Mouse (Mus musculus) hindbrain, embryonic 10.5 days (tissue): ENCODE measurements around the gene Kcnmb4. TPM values are rescaled to one million over a fixed set of nuclear protein-coding genes. Genes with fewer than 3 reads are reported as not detected.

Source experiments
- DNase-seq: peaks from one replicate; pipeline ENCODE4 v3.0.0-alpha.2; 2017; ENCODE audit warnings: low spot score
- H3K27ac ChIP-seq: fragments of 300-500 bp; sonication (generic); 2 replicates; pipeline ENCODE4 v1.5.1; 2016; ENCODE audit warnings: mild to moderate bottlenecking, moderate library complexity
- H3K27me3 ChIP-seq: fragments of 300-500 bp; sonication (generic); 2 replicates; pipeline ENCODE4 v1.6.1; 2016; ENCODE audit warnings: mild to moderate bottlenecking; ENCODE audit not compliant: poor library complexity, insufficient read depth, severe bottlenecking
- H3K36me3 ChIP-seq: fragments of 300-500 bp; sonication (generic); 2 replicates; pipeline ENCODE4 v1.6.1; 2016; ENCODE audit warnings: mild to moderate bottlenecking, moderate library complexity
- H3K4me1 ChIP-seq: fragments of 300-500 bp; sonication (generic); replicated peaks from 2 replicates; pipeline ENCODE4 v1.6.1; 2016; ENCODE audit warnings: mild to moderate bottlenecking
- H3K4me3 ChIP-seq: fragments of 300-500 bp; sonication (generic); 2 replicates; pipeline ENCODE4 v1.5.1; 2016; ENCODE audit warnings: mild to moderate bottlenecking, moderate library complexity
- H3K9me3 ChIP-seq: fragments of 300-500 bp; sonication (generic); 2 replicates; pipeline ENCODE4 v1.6.1; 2016; ENCODE audit warnings: mild to moderate bottlenecking, moderate library complexity
- WGBS: fragments of 180-500 bp; shearing (Covaris S2); methylation state at CpG from one replicate; pipeline ENCODE4 v1.1.7; 2016; 5-methylcytosine and 5-hydroxymethylcytosine counted together
- polyA plus RNA-seq: library from polyadenylated mRNA; unstranded; fragments of >200 nt; fragmentation: Nextera tagmentation; extraction: Ambion mirVana; gene quantifications from 2 replicates; pipeline ENCODE4 v1.2.1, GENCODE M21; 2016

Kcnmb4 gene
- polyA plus RNA-seq, 1 experiment from 2014 or later, result 12.9 TPM

DNA sequence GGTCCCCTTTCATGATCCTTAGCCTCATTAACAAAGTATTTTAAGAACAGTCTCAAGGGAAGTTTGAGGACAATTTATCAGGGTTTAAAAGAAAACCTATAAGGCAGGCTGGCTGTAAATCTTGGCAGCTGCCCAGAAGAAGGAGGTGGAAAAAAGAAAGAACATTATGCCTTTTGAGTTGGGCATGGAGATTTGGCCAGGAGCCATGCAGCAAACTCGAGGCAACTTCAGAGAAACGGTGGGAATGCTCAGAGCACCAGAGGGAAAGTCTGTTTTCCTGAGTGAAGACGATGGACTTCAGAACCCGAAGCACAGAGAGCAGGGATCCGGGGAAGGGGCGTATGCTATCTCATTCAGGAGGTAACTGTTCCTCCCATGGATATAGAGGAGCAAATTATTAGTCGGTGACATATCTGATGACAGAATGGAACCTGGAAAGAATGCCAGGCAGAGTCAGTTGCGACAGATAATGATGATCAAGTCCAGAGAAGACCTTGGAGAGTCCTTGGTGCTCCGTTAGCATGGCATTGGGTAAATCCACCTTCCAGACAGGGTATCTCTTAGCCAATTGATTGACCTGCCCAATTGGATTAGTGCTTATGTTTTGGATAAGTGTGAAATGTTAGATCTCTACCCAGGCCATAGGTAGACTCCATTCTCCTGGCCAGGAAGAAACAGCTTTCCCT lies 79.7 kb downstream of the Kcnmb4 start:
- Histone ChIP-seq H3K4me3 (no peak overlapping the region), H3K36me3 (no peaks in the 10 kb centered on the region), H3K27me3 (peaks cover 11% of the 10 kb centered on the region), H3K9me3 (no peaks in the 10 kb centered on the region), H3K27ac (no peak overlapping the region), H3K4me1 (peaks cover 8% of the 10 kb centered on the region)
- no peak for DNase-seq
- WGBS, result 89% methylated on average over 9 of the region's 9 CpGs

DNA sequence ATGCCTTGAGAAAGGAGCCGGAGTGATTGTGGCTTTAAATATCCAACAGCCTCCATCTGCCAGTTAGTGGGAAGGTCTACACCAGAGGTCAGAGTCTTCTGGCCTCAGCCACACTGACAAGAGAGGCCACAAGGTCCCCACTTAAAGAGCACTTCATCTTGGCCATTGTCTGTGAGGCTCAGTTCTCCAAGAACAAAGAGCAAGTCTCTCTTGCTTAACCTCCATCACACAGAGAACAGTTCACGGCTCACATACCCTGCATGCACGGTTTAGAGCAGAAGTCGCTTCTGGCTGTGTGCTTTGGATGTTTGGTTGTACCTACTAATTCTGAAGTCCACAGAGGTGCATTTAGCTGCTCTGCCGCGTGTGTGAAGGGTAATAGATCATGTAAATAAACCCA lies 84.8 kb downstream of the Kcnmb4 start:
- peaks cover 27% of the 10 kb centered on the region; the same call in 1 of the 2 replicates for H3K27me3 ChIP-seq
- 34% methylated on average over 6 of the region's 6 CpGs for WGBS
- no peaks in the 10 kb centered on the region for H3K36me3 ChIP-seq
- peak; percentile 41 for DNase-seq
- H3K9me3 ChIP-seq, result no peaks in the 10 kb centered on the region
- H3K27ac ChIP-seq, result no peak overlapping the region
- no peak overlapping the region for H3K4me3 ChIP-seq
- peaks cover 6% of the 10 kb centered on the region for H3K4me1 ChIP-seq

DNA sequence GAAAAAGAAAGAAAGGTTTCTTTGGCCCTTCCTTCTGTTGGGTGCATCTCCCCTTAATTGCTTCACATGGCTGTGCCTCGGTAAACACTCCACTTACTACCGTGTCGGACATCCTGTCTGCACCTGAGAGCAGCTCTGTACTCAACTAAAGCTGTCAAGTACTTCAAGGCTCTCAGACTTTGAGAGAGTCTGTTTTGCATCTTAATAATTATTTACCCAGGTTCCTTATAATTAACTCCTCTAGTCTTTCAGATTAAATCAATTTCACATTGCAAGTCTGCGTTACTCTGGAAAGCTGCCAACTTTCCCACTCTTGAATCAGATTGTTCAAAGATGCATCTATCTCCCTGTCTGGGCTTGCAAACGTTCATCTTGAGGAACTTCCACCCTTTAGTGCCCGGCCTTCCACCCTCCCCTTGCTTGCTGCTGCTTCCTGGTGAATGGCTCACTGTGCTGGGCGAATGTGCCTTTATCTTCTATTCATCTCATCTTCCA lies 87.2 kb downstream of the Kcnmb4 start:
- peaks cover 29% of the 10 kb centered on the region; the same call in 1 of the 2 replicates for H3K27me3 ChIP-seq
- H3K36me3 ChIP-seq, result no peaks in the 10 kb centered on the region
- H3K9me3 ChIP-seq, result no peaks in the 10 kb centered on the region
- no peak overlapping the region for H3K27ac ChIP-seq
- no peak for DNase-seq
- no peak overlapping the region for H3K4me3 ChIP-seq
- peaks cover 18% of the 10 kb centered on the region for H3K4me1 ChIP-seq
- WGBS, result 68% methylated on average over 7 of the region's 7 CpGs

DNA sequence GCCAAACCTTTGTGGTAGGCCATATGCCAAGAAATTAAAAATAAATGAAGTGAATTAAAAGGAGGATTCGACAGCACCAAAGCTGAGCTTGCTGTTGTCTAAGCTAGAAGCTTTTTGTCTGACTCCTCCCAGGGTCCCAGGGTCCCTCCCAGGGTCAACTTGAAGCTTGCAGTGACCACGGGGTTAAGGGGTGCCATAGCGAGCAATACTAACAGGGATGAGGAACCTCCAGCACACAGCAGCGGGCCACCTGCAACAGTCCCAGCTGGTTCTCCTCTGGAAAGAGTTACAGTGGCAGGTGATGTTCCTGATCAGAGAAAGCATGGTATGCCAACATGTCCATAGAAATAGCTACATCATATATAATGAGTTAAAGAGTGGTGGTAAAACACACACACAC lies 89.3 kb downstream of the Kcnmb4 start:
- H3K9me3 ChIP-seq, result no peaks in the 10 kb centered on the region
- WGBS, result 74% methylated on average over 4 of the region's 4 CpGs
- no peak overlapping the region for H3K27ac ChIP-seq
- peaks cover 30% of the 10 kb centered on the region for H3K27me3 ChIP-seq
- H3K36me3 ChIP-seq, result no peaks in the 10 kb centered on the region
- H3K4me3 ChIP-seq, result no peak overlapping the region
- H3K4me1 ChIP-seq, result peaks cover 18% of the 10 kb centered on the region
- DNase-seq, result no peak

DNA sequence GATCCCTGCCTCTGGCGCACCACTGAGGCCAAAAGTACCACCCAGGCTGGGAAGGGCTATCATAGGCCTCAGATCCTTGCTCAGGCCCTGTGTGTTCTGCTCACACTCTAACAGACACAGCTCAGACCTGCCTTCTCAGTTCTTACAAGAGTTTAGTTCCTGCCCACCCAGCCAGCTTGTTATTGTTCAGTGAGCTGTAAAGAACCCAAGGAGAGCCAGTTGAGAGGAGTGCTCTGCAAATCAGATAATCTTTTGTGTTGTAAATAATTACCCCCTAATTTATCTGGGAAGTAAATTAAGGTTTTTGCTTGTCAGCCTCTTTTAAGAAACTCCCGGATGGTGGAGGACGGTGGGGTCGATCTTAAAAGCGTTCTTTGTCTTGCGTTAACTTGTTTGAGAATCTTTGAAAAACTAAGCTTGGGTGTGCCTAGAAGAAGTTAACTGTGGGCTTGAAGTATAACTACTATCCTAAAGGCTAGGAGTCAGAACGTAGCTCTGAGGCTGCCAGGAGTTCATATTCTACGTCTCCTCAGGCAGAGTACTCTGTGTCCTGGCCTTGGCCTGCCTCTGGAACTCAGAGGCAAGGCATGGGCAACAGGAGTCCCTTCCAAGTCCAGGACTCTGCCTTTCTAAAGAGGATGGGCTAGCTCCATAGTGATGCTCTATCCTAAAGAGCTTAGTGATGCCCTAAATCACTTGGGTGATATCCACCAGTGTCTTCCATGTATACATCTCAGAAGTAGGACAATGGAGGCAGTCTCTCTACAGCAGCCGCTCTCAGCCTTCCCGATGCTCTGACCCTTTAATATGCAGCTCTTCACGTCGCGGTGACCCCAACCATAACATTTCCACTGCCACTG lies 90.6 kb downstream of the Kcnmb4 start:
- Histone ChIP-seq H3K27ac (0 out of 2 replicates have a peak overlapping the region, but pooled peaks have one; percentile 16), H3K27me3 (peaks cover 30% of the 10 kb centered on the region), H3K4me1 (peaks cover 12% of the 10 kb centered on the region), H3K36me3 (no peaks in the 10 kb centered on the region), H3K4me3 (no peak overlapping the region), H3K9me3 (no peaks in the 10 kb centered on the region)
- WGBS, result 52% methylated on average over 13 of the region's 13 CpGs
- no peak for DNase-seq

DNA sequence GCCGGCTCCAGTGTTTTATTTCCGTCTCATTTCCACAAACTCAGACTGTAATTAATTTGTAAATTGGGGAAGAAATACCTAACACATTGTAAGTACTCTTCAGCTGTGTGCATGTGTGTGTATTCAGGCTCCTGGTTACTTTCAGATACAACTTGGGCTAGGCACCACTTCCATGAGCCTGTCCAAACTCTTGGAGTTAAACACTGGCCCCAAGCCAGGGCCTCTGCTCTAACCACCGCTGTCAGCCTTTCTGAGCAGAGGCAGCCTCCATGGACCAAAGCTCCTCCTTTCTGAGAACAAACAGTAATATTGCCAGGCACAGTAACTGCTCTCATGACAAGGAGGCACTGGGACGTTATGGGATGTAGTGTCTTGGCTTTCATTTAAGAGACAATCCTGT lies 96.8 kb downstream of the Kcnmb4 start:
- WGBS, result 90% methylated on average over 4 of the region's 4 CpGs
- H3K36me3 ChIP-seq, result no peaks in the 10 kb centered on the region
- no peak overlapping the region for H3K27ac ChIP-seq
- no peak for DNase-seq
- no peak overlapping the region for H3K4me3 ChIP-seq
- H3K27me3 ChIP-seq, result peaks cover 11% of the 10 kb centered on the region; the same call in 1 of the 2 replicates
- no peaks in the 10 kb centered on the region for H3K4me1 ChIP-seq
- no peaks in the 10 kb centered on the region for H3K9me3 ChIP-seq

DNA sequence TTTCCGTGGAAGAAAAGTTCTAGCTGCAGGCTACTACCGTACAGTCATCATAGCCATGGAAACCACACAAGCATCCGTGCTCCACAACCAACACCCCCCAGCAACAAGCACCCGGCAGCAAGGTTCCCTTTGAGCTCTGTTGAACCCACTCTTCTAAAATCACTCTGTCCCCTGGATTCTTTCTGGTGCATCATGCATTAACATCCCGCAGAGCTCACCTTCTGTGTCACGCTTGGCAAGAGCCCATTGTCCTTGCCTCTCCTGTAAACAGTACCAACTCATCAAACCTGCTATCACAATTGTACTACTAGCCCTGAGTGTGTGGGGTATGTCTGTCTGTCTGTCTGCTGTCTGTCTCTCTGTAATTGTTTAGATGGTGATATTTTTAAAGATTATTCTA lies 99.6 kb downstream of the Kcnmb4 start:
- H3K9me3 ChIP-seq, result no peaks in the 10 kb centered on the region
- 90% methylated on average over 6 of the region's 6 CpGs for WGBS
- DNase-seq, result no peak
- H3K36me3 ChIP-seq, result no peaks in the 10 kb centered on the region
- H3K4me3 ChIP-seq, result no peak overlapping the region
- H3K27ac ChIP-seq, result no peak overlapping the region
- H3K4me1 ChIP-seq, result peaks cover 10% of the 10 kb centered on the region; the same call in 1 of the 2 replicates
- H3K27me3 ChIP-seq, result no peaks in the 10 kb centered on the region

DNA sequence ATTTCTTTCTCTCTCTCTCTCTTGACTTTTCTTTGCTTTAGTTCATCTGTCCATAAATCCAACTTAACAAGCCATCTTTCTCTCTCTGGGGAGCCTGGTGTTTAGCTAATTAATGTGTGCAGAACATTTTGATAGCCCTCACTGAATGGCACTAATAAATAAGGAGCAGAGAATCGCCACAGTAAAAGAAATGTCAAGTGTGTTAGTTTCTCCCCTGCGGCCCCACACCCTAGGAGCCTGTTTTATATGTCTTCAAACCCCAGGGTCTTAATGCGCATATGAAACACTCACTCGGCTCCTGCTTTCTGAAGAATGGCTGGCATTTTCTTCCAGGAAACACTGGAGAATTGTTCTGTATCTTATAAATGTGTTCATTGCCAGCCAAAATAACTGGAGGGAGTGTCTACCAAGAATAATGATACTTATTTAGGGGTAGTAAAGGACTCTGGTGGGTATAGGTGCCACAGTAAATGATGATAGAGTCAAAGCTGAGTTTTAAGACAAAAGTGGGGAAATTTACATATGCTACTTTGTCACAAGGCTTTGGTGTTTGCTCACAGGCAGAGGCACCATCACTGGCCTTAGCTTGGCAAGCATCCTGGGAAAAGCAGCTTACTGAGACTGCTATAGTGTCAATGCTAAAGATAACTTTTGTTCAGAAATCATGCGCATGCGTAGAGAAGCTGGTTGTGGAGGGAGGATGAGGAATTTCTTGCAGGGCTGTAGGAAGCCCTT lies 102.5 kb downstream of the Kcnmb4 start:
- no peak overlapping the region for H3K27ac ChIP-seq
- no peaks in the 10 kb centered on the region for H3K36me3 ChIP-seq
- no peaks in the 10 kb centered on the region for H3K27me3 ChIP-seq
- H3K9me3 ChIP-seq, result no peaks in the 10 kb centered on the region
- WGBS, result 44% methylated on average over 6 of the region's 6 CpGs
- H3K4me1 ChIP-seq, result peaks cover 10% of the 10 kb centered on the region; the same call in 1 of the 2 replicates
- no peak overlapping the region for H3K4me3 ChIP-seq
- DNase-seq, result no peak

Other genes with a start within 250 kb of the Kcnmb4 start
- 2.1 and 2.2 TPM in 2 replicates for gene Ptprb, start 198.4 kb downstream of the Kcnmb4 start, polyA plus RNA-seq
- gene Cnot2, start 107.6 kb upstream of the Kcnmb4 start, polyA plus RNA-seq, result 107 and 115 TPM in 2 replicates